Comparison of ENCODE assay signal across 8 mouse cellular contexts in the genomic region with DNA sequence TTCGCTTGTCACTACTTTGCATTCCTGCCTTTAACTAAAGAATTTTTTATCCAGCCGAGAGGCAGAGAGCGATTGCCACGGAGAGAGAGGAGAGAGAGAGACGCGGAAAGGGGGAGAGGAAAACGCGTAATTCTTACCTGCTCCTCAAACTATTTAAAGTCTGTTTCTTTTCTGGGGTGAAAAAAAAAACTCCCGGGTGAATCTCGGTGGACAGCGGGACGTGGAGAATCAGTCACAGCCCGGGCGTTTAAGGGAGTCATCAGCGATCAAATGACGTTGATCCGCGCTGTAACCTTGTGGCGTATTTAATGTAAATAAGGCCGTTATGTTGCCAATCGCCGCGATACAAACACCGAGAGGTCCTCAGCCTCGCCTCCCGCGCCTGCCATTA. TPM values are rescaled to one million over a fixed set of nuclear protein-coding genes. Genes with fewer than 3 reads are reported as not detected.
A peak's percentile ranks its signal among the peaks of the same experiment; 100 is the strongest.
DNase-seq lines count a peak whose midpoint lies in the region; ATAC-seq and TF ChIP-seq lines count a peak whose summit lies in the region.

Gene Zfp536, minus strand, starts transcription at position 330 of the 391 bp plus-strand sequence.

- H3K27me3 ChIP-seq in limb, embryonic 14.5 days (ENCODE audit: control insufficient read depth, insufficient read depth, low read length), result peaks cover 61% of the 10 kb centered on the region
- H3K27me3 ChIP-seq in stomach, embryonic 16.5 days (ENCODE audit: control insufficient read depth, insufficient read depth, low read length), result peaks cover 60% of the 10 kb centered on the region

- H3K9ac ChIP-seq in limb, embryonic 14.5 days (ENCODE audit: low read depth, low read length, severe bottlenecking), result 0 out of 2 replicates have a peak within 1 kb of the TSS, but pooled peaks have one; percentile 16
- H3K9ac ChIP-seq in stomach, embryonic 16.5 days (ENCODE audit: low read length), result peak within 1 kb of the TSS; percentile 79

- TF ChIP-seq POLR2A in limb, embryonic 14.5 days (IDR thresholded peaks at IDR 0.05; ENCODE audit: borderline replicate concordance, extremely low read depth, insufficient read depth, insufficient read length), result no peak

- peak within 1 kb of the TSS; percentile 52 for H3K4me3 ChIP-seq in limb, embryonic 14.5 days (replicated peaks; ENCODE audit: low read length)
- peak within 1 kb of the TSS; percentile 65 for H3K4me3 ChIP-seq in stomach, embryonic 16.5 days (replicated peaks; ENCODE audit: low read length)

- no peak for ATAC-seq in limb, embryonic 14.5 days (ENCODE audit: low FRiP score, low read depth)
- ATAC-seq in stomach, embryonic 16.5 days (ENCODE audit: insufficient read depth, low FRiP score), result no peak
- ATAC-seq in CD4-positive, CD25-positive, alpha-beta regulatory T cell, adult 4 months, result no peak

- WGBS in limb, embryonic 14.5 days, result 1% methylated on average over 27 of the region's 27 CpGs
- WGBS in stomach, embryonic 16.5 days, result 1% methylated on average over 27 of the region's 27 CpGs

- DNase-seq in layer of hippocampus, adult 8-10 months (ENCODE audit: low spot score in 2 of 2), result no peak
- DNase-seq in layer of hippocampus, adult 9-10 months (ENCODE audit: low spot score), result no peak
- peak; percentile 66 to 67 for DNase-seq in cerebellum, postnatal 25 days
- peak in 1 of 2 experiments; percentile 15 for DNase-seq in heart, postnatal 10 days
- DNase-seq in limb, embryonic 14.5 days (ENCODE audit: low spot score), result no peak
- DNase-seq in spleen, postnatal 10 days (ENCODE audit: low spot score in 2 of 2), result no peak

- 0 out of 2 replicates have a peak, but pooled peaks cover 6% of the 10 kb centered on the region for H3K4me1 ChIP-seq in limb, embryonic 14.5 days (ENCODE audit: control insufficient read depth, insufficient read depth, low read length)
- H3K4me1 ChIP-seq in stomach, embryonic 16.5 days (ENCODE audit: control insufficient read depth, insufficient read depth, low read length), result peaks cover 16% of the 10 kb centered on the region; the same call in 1 of the 2 replicates

- peak within 1 kb of the TSS; percentile 98 for H3K4me2 ChIP-seq in limb, embryonic 14.5 days (replicated peaks; ENCODE audit: low read depth, low read length, severe bottlenecking)
- H3K4me2 ChIP-seq in stomach, embryonic 16.5 days (ENCODE audit: low read depth, low read length), result peak within 1 kb of the TSS; percentile 96

- no peak within 1 kb of the TSS for H3K27ac ChIP-seq in limb, embryonic 14.5 days (replicated peaks; ENCODE audit: low read depth, low read length)
- peak within 1 kb of the TSS; percentile 44 for H3K27ac ChIP-seq in stomach, embryonic 16.5 days (ENCODE audit: low read length)

- H3K9me3 ChIP-seq in limb, embryonic 14.5 days (ENCODE audit: control insufficient read depth, low read length), result no peaks in the 10 kb centered on the region
- H3K9me3 ChIP-seq in stomach, embryonic 16.5 days (replicated peaks; ENCODE audit: control insufficient read depth, low read length), result no peaks in the 10 kb centered on the region

- intact Hi-C loops in heart, postnatal 10 days (cut with DNase I), result loop anchor here (5.0 to 10.0 kb wide), 6 partner anchors 64 to 1869 kb away; no protein-coding TSS in a partner anchor

- no peaks in the 10 kb centered on the region for H3K36me3 ChIP-seq in limb, embryonic 14.5 days (ENCODE audit: control insufficient read depth, insufficient read depth, low read length)
- H3K36me3 ChIP-seq in stomach, embryonic 16.5 days (ENCODE audit: control insufficient read depth, insufficient read depth, low read length), result no peaks in the 10 kb centered on the region

RNA-seq across cellular contexts. Expression of gene Zfp536, which starts in this region (rescaled TPM):
- total RNA-seq in layer of hippocampus, adult 8-10 months (2022), result 10 to 100 TPM; 48.4 to 50.9 (median 49.8) TPM
- 10 to 100 TPM; 10.6 to 13.3 TPM for total RNA-seq in heart, postnatal 10 days (2021)
- 3.8 and 4.9 TPM in 2 replicates for polyA plus RNA-seq in limb, embryonic 14.5 days (2012; rRNA removed)
- polyA plus RNA-seq in limb, embryonic 14.5 days (2014; fragmentation: Nextera tagmentation; extraction: Ambion mirVana), result 6.5 and 6.9 TPM in 2 replicates
- polyA plus RNA-seq in stomach, embryonic 16.5 days (2015; fragmentation: Nextera tagmentation; extraction: Ambion mirVana), result 14.9 and 17.2 TPM in 2 replicates
- polyA plus RNA-seq in CD4-positive, CD25-positive, alpha-beta regulatory T cell, adult 4 months (2017; shearing (Covaris generic)), result under 1 TPM in 1 of 2 experiments, not detected in 1; 0.42 TPM

Comparison
In these comparisons a context has a peak if more than half of its experiments do, and no peak if none do; other contexts are left out.
1. DNase-seq: peak in cerebellum, postnatal 25 days (2 of 2); none in layer of hippocampus, adult 8-10 months (0 of 2), layer of hippocampus, adult 9-10 months (single experiment), limb, embryonic 14.5 days (single experiment) and spleen, postnatal 10 days (0 of 2).